Mouse (Mus musculus) ovary, adult 18-20 months (tissue): ENCODE results near the gene Plpp3.

Experiments used
- DNase-seq: peaks from one replicate; pipeline ENCODE4 v3.0.0; 2022; ENCODE audit warnings: low spot score, mixed read lengths

Plpp3 gene

GRCm38 (mm10) chr4:105158651-105159530 is 1.7 kb downstream of the Plpp3 start:
- DNase-seq: no peak

GRCm38 (mm10) chr4:105159531-105159870 is 2.4 kb downstream of the Plpp3 start:
- no peak for DNase-seq

- no peak for DNase-seq
These were observed 3.3 kb downstream of the Plpp3 start for GRCm38 (mm10) chr4:105160470-105160869.

- DNase-seq: no peak
These were observed 4.9 kb downstream of the Plpp3 start for GRCm38 (mm10) chr4:105162014-105162413.

GRCm38 (mm10) chr4:105162676-105163075 is 5.5 kb downstream of the Plpp3 start:
- no peak for DNase-seq

GRCm38 (mm10) chr4:105163981-105164411 is 6.8 kb downstream of the Plpp3 start:
- no peak for DNase-seq

- DNase-seq: no peak
These were observed 7.8 kb downstream of the Plpp3 start for GRCm38 (mm10) chr4:105164952-105165351.

DNA sequence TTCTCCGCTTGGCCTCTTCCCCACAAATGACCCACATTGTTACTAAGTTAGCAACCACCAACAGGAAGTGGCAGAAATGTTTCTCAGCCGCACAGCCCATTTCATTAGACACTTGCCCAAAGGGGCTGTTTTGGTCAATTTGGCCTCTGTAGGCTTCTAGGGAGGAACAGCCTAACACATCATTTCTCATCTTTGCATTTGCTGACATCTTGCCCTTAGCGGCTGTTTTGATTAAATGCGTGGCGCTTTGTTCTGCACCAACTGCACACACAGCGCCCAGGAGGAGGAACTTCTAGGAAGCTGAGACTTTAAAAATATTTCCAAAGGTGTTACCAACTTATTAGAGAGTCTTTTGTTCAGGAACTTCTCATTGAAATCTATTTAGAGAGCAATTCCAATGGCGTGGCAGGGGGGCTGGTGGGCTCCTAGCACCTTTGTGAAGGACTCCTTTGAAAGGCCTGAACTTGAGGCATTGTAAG is 12.0 kb downstream of the Plpp3 start:
- no peak for DNase-seq

DNA sequence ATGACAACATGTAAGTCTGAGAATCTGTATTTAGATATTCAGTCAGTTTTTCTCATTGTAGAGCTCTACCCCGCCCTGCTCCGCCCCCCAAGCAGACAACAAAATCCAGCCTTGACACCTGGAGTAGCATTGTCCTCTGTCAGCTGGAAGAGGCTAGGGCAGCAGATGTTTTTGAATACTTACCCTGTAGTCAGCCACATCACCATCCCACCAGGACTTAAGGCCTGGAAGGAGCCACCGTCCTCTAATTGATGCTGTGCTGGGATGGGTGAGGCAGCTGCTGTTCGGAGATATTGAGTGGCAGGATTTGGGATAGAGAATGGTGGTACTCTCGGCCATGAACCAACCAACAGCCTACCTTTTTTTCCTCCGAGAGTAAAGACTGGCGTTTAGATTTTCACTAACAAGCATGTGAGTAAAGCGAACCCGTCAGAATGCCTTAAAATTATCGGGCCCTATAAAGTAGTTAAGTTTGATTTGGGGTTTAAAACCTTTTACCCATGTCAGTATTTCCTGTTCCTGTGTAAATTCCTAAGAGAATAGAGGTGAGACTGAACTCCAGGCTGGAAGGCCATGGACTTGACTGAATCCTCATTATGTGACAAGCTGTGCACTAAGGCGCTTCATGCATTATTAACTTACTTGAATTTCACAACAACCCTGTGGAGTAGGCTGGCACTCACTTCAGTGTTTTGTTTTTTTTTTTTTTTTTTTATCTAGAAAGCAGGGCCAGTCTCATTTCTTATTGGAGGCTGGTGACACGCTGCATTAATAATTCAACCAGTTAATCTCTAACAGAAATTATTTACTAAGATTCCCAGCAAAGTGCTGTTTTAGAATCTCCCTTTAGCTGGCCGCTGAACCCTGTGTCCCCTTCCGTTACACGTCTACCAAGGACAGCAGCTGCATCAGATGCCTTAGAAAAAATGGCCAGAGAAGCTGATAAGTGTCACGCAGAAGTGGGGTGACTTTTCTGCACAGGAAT is 13.0 kb downstream of the Plpp3 start:
- no peak for DNase-seq

- DNase-seq: no peak
These were observed 13.8 kb downstream of the Plpp3 start for GRCm38 (mm10) chr4:105170811-105171401.

GRCm38 (mm10) chr4:105171432-105171831 is 14.3 kb downstream of the Plpp3 start:
- no peak for DNase-seq

DNA sequence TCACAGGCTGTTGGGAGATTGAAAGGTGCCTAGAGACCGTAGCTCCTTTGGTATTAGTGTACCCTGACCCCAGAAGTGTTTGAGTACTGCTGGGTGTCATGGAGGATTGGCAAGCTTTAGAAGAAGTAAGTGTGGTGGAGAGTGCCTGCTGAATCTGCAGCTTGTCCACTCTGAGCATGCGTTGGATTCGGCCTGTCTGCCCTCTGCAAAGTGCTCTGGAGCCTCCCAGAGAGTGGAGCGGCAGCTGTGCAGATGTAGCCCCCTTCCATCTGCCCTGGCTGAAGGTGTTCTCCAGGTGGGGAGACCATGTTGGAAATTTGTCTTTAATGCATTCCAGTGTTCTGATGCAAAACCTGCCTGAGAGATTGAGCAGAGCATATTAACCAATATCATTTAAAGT is 17.6 kb downstream of the Plpp3 start:
- no peak for DNase-seq

DNA sequence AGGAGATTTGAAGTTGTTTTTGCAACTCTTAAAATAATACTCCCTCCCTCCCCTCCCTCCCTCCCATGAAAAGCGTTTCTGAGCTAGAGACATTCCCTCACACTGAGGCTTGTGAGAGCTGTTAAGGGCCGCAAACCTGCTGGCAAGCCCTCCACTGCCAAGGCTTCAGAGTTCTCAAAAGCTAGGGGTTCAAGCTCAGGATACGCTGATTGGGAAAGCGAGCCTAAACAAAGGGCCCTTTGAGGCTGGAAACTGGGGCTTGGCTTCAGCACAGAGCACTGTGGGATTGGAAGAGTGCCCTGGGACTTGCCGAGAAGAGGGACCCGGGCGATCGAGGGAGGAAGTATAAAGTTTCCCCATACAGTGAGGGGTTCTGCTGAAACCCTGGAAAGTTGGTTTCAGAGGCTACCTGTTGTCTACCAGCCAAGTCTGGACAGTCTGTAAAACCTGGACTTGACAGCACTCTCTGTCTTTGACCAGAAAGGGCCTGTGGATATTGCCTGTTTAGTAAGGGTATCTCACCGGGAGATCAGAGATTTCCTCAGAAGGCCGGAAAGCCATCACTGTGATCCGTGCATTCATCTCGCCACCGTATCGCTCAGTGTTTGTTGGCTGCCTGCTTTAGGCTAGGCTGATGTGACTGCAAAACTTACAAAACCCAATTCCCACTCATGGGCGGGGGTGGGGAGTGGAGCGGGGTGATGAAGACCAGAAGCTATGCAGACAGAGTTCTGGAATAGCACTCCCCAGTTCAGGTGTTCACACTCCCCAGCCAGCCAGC is 18.3 kb downstream of the Plpp3 start:
- DNase-seq: no peak

DNA sequence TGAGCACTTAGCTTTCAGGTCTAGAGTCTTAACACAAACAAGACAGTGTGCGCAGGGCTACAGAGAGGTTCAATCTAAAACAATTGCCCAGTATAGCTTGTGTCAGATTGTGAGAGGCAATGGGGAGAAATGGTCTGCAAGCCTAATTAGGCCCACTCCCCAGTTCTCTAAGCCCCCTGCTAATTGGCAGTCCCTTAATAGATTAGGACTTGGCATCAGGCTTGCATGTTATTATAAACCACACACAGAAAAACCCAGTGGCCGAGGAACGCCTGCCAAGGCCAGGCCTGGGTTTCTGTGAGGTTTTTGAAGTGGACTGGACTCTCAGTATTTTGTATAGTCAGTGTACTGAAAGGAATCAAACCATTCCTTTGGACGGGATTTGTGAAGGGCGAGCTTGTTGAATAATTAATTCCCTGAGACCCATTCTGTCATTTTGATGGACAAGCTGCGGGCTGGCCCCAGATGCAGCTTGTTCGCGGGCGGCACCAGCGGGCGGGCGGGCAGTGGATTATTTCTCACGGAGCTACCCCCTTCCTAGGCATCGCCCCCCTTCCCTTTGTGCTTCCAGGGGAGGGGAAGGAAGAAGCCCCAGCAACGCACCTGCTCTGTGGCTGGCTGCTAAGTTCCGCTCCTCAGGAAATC is 24.0 kb downstream of the Plpp3 start:
- DNase-seq: no peak

GRCm38 (mm10) chr4:105181659-105182167 is 24.6 kb downstream of the Plpp3 start:
- no peak for DNase-seq

- no peak for DNase-seq
These were observed 25.1 kb downstream of the Plpp3 start for GRCm38 (mm10) chr4:105182249-105182648.

DNA sequence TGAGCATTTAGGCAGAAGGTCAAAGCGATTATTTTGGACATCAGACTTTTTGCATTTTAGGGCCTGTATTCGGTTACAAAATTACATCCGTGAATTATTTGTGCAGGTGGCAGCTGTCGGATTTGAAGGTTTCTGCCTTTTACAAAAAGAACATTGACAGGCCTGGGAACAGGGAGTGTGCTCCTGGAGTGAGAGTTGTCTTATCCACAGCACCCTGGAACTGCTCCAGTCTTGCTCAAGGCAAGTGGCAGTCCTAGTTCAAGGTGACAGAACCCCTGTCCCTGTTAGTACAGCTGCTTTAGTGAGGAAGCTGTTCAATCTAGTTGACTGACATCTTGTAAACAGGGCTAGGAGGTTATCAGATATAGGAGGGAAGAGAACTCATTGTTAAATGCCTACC is 27.3 kb downstream of the Plpp3 start:
- no peak for DNase-seq

DNA sequence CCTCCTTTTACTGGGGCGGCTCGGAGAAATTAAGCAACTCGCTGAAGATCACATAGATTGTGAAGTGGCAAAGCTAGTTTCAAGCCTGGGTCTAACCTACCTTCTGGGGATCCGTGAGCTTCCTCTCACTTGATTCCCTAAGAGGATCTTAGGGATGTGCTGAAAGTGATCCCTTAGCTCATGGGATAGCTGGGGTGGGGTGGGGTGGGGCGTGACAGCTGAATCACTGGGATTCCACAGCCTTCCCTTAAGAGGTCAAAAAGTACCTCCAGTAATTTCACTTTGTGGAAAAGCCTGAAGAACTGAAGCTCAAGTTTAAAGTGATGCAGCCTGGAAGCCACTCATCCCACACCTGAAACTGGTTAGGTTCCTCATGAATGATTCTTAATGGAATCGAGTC is 27.8 kb downstream of the Plpp3 start:
- DNase-seq: no peak

- DNase-seq: no peak
These were observed 29.5 kb downstream of the Plpp3 start for GRCm38 (mm10) chr4:105186654-105187053.

GRCm38 (mm10) chr4:105187873-105188272 is 30.7 kb downstream of the Plpp3 start:
- no peak for DNase-seq

DNA sequence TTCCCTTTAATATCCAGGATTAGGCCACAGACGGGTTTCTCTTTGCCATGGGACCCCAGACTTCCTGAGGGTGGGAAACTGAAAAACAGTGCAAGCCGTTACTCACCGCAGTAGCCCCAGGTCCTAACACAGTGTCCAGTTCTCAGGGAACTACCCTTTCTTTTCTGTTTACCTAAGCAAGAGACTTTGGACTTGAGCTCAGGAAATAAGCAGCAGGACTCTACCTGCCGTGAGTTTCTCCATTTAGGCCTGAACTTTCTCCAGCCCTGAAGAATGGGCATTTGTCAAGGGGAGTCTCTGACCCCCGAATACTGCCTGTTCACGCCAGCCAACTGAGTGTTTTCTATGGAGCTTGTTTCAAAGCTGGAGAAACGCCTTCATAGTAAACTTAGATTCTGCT is 31.7 kb downstream of the Plpp3 start:
- no peak for DNase-seq
